Mouse (Mus musculus): ENCODE measurements around the gene Smg1. TPM values are rescaled to one million over a fixed set of nuclear protein-coding genes. Genes with fewer than 3 reads are reported as not detected.
A peak's percentile ranks its signal among the peaks of the same experiment; 100 is the strongest.

The Smg1 gene
- total and polyA plus RNA-seq, 3 experiments = 16.1 to 35.0 (median 29.2) TPM

DNA sequence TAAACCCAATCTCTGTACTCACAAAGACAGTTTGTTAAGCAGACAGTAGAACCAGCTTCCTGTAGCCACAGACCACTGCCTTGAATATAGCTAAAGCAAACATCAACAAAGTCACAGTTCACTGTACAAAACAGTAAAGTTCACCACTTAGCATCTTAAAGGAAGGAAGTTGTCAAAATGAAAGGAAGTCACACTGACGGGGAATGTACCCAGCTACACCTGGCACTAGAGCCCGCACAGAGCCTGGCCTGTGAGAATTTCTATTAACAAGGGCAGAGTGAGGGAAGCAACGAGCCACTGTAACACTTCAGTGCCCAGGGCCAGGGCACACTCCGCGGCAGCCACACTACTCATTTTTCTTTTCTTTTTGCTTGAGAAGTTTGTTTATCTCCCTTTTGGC lies 123.5 kb downstream of the Smg1 start:
- H3K27ac ChIP-seq (ENCODE audit: insufficient read depth, low read depth) = peak overlapping the region; percentile 4; the same call in 1 of the 2 replicates
- TF ChIP-seq IRF4 (IDR thresholded peaks at IDR 0.05; ENCODE audit: low read depth, low read length) = peak; percentile 52; the same call in 1 of the 2 replicates
- TF ChIP-seq ETS1 (conservative IDR thresholded peaks at IDR 0.05; ENCODE audit: low read depth, low read length) = no peak
- TF ChIP-seq POLR2A (IDR thresholded peaks at IDR 0.05; ENCODE audit: low read depth, low read length) = no peak
- no peak for TF ChIP-seq ZC3H11A (IDR thresholded peaks at IDR 0.05; ENCODE audit: low read depth, low read length)
- TF ChIP-seq TCF12 (IDR thresholded peaks at IDR 0.05; ENCODE audit: low read depth, low read length) = peak; percentile 34; the same call in 1 of the 2 replicates
- dilution Hi-C loops (cut with MboI; ENCODE audit: extremely low pct_ligation_motif_present, extremely low pct_unique_long_range_greater_than_20kb, low sequenced_read_pairs) = no loop called here
- in situ Hi-C loops (cut with MboI; ENCODE audit: low pct_ligation_motif_present, low pct_unique_long_range_greater_than_20kb, low sequenced_read_pairs) = loop anchor here (10.0 to 25.0 kb wide), 3 partner anchors 175 to 708 kb away; no protein-coding TSS in a partner anchor
- H3K27me3 ChIP-seq (replicated peaks) = no peaks in the 10 kb centered on the region
- peak; percentile 64 for DNase-seq (ENCODE audit: extremely low read depth)
- peaks cover 10 to 63% of the 10 kb centered on the region in 2 experiments for H3K4me1 ChIP-seq (ENCODE audit: control insufficient read depth in 1 of 2, insufficient read depth in 2 of 2)
- no peak overlapping the region for H3K9ac ChIP-seq (ENCODE audit: insufficient read depth, low read depth)
- peaks cover 45 to 67% of the 10 kb centered on the region in 2 experiments for H3K36me3 ChIP-seq (replicated peaks in 1 of 2; ENCODE audit: control insufficient read depth in 1 of 2, insufficient read depth in 1 of 2, low read length in 1 of 2)
- H3K79me2 ChIP-seq (replicated peaks; ENCODE audit: control insufficient read depth, extremely low read depth, insufficient read depth, poor library complexity, severe bottlenecking) = peaks cover 37% of the 10 kb centered on the region
- H3K4me2 ChIP-seq (ENCODE audit: insufficient read depth, low read depth, poor library complexity, severe bottlenecking) = no peak overlapping the region
- H3K9me3 ChIP-seq (replicated peaks; ENCODE audit: low read length) = no peaks in the 10 kb centered on the region
- H3K4me3 ChIP-seq (replicated peaks in 1 of 3; ENCODE audit: low read depth in 2 of 3, low read length in 2 of 3, poor library complexity in 1 of 3) = no peak overlapping the region

- Histone ChIP-seq H3K9ac (ENCODE audit: insufficient read depth, low read depth) (no peak overlapping the region), H3K79me2 (replicated peaks; ENCODE audit: control insufficient read depth, extremely low read depth, insufficient read depth, poor library complexity, severe bottlenecking) (peaks cover 40% of the 10 kb centered on the region), H3K4me1 (ENCODE audit: control insufficient read depth in 1 of 2, insufficient read depth in 2 of 2) (peaks cover 10 to 57% of the 10 kb centered on the region in 2 experiments), H3K27ac (ENCODE audit: insufficient read depth, low read depth) (no peak overlapping the region; the same call in 1 of the 2 replicates), H3K4me3 (replicated peaks in 1 of 3; ENCODE audit: low read depth in 2 of 3, low read length in 2 of 3, poor library complexity in 1 of 3) (no peak overlapping the region), H3K9me3 (replicated peaks; ENCODE audit: low read length) (no peaks in the 10 kb centered on the region), H3K4me2 (ENCODE audit: insufficient read depth, low read depth, poor library complexity, severe bottlenecking) (no peak overlapping the region), H3K36me3 (replicated peaks in 1 of 2; ENCODE audit: control insufficient read depth in 1 of 2, insufficient read depth in 1 of 2, low read length in 1 of 2) (peaks cover 49 to 69% of the 10 kb centered on the region in 2 experiments), H3K27me3 (replicated peaks) (no peaks in the 10 kb centered on the region)
- in situ Hi-C loops (cut with MboI; ENCODE audit: low pct_ligation_motif_present, low pct_unique_long_range_greater_than_20kb, low sequenced_read_pairs) (loop anchor here (25.0 kb wide), 2 partner anchors 632 to 707 kb away; no protein-coding TSS in a partner anchor), dilution Hi-C loops (cut with MboI; ENCODE audit: extremely low pct_ligation_motif_present, extremely low pct_unique_long_range_greater_than_20kb, low sequenced_read_pairs) (no loop called here)
- no peak for DNase-seq (ENCODE audit: extremely low read depth)
- TF ChIP-seq UBTF (IDR thresholded peaks at IDR 0.05; ENCODE audit: low read depth, low read length) = no peak
- TF ChIP-seq SIN3A (IDR thresholded peaks at IDR 0.05; ENCODE audit: low read length) = no peak
- no peak for TF ChIP-seq KAT2A (IDR thresholded peaks at IDR 0.05; ENCODE audit: insufficient replicate concordance, low read length)
- no peak for TF ChIP-seq ZMIZ1 (IDR thresholded peaks at IDR 0.05; ENCODE audit: low read depth, low read length)
- TF ChIP-seq ZKSCAN1 (IDR thresholded peaks at IDR 0.05; ENCODE audit: borderline replicate concordance, low read depth, low read length) = no peak
- TF ChIP-seq POLR2A (IDR thresholded peaks at IDR 0.05; ENCODE audit: low read depth, low read length) = no peak
- no peak for TF ChIP-seq ZC3H11A (IDR thresholded peaks at IDR 0.05; ENCODE audit: low read depth, low read length)
- no peak for TF ChIP-seq MAZ (IDR thresholded peaks at IDR 0.05; ENCODE audit: low read depth, low read length)
- no peak for TF ChIP-seq E2F4 (IDR thresholded peaks at IDR 0.05; ENCODE audit: insufficient replicate concordance, low read depth, low read length)
- TF ChIP-seq ETS1 (conservative IDR thresholded peaks at IDR 0.05; ENCODE audit: low read depth, low read length) = no peak
- no peak for TF ChIP-seq BHLHE40 (IDR thresholded peaks at IDR 0.05; ENCODE audit: low read depth, low read length)
- TF ChIP-seq TCF12 (IDR thresholded peaks at IDR 0.05; ENCODE audit: low read depth, low read length) = no peak
- no peak for TF ChIP-seq USF2 (conservative IDR thresholded peaks at IDR 0.05; ENCODE audit: low read depth, low read length)
- no peak for TF ChIP-seq IRF4 (IDR thresholded peaks at IDR 0.05; ENCODE audit: low read depth, low read length)
- TF ChIP-seq JUND (conservative IDR thresholded peaks at IDR 0.05; ENCODE audit: low read depth, low read length) = no peak
Observed at GRCm38 (mm10) chr7:118119142-118119541, 124.3 kb downstream of the Smg1 start.
